Mouse (Mus musculus) cerebellum, postnatal 10 days (tissue): ENCODE data around the gene Wbp1.

ENCODE experiments used
- DNase-seq, 2 experiments: peaks; one replicate each; pipeline ENCODE4 v3.0.0; 2021; ENCODE audit warnings: mixed read lengths in 2 of 2

Gene Wbp1

DNA sequence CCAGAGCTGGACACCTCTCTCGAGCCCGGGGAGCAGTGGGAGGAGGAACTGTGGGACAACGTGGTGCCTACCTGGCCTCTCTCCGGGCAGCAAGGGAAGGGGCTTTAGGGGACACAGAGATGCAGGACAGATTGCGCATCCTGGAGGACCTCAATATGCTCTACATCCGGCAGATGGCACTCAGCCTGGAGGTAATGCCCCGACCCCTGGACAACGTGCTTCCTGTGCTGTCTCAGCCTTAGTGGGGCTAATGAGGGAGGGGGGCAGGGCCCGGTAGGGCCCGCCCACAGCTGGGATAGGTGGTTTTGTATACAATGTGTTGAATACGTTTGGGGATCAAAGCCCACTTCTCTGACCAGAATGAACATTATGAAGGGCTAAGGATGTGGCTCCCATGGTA lies 16.7 kb upstream of the Wbp1 start:
- DNase-seq: no peak

DNA sequence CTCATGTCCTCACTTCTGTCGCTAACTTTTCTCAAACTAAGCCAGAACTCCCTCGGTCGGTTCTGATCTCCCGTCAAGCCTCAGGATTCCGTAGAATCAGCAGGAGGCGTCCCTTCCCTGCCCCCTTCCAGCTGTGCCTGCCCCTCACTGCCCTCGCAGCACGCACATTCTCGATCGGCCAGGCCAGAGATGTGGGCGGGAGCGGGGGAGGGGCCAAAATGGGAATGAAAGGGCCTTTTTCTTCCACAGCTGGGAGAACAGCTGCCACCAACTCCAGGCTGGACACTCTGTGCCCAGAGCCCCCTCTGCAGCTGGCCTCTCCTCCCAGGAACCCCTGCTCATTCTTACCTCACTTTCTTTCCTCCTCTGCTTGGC lies 16.2 kb upstream of the Wbp1 start:
- DNase-seq: peak; percentile 59 to 75

DNA sequence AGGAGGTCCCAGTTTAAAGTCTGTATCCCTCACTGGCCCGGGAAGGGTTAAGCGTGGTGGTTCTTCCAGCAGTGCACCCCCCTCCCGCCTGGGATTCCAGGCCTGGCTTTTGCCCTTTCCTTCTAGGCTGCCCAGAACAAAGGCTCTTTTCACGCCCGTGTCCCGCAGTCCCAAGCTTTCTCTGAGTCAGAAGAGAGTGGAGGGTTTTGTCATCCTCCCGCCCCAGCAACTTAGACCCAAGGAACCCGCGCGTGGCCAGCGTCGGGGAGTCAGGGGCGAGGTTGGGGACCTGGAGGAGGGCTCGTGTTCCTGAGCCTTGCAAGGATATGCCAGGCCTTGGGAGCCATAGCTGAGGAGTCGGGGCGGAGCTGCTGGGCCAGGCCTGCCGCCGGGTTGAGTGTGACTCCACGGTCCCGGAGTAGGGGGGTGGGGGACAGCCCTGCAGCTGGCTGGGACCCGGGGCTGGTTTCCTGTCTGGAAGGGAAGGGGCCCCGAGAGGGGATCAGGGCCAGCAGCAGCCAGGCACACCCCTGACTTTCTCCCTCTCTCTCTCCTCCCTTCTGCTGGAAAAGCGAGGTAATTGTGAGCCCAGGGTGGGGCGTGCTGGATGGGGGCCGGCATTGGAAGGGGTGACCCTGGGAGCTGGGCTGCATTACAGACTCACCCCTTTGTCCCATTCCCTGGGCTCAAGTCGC lies 15.7 kb upstream of the Wbp1 start:
- peak; percentile 47 to 63 for DNase-seq

DNA sequence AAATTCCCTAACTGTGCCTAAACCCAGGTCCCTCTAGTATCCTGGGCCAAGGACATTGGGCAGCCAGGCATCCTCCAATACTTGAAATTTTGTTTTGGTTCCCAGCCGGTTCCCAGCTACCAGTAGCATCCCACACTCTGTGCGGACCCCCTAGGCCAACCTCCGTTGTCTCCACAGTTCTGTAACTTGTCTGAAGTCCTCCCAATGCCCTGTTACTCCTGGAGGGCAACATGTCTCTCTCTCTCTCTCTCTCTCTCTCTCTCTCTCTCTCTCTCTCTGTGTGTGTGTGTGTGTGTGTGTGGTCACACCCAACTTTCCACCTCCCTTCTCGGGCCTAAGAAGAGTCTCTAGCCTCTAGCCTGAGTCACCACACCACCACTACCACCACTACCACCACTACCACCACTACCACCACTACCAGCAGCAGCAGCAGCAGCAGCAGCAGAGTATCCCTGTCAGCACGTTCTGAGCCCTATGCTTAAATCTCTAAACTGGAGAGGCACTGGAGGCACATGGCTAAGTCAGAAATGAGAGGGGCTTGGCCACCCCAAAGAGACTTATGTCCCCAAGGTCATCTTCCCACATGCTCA lies 15.0 kb upstream of the Wbp1 start:
- no peak for DNase-seq

DNA sequence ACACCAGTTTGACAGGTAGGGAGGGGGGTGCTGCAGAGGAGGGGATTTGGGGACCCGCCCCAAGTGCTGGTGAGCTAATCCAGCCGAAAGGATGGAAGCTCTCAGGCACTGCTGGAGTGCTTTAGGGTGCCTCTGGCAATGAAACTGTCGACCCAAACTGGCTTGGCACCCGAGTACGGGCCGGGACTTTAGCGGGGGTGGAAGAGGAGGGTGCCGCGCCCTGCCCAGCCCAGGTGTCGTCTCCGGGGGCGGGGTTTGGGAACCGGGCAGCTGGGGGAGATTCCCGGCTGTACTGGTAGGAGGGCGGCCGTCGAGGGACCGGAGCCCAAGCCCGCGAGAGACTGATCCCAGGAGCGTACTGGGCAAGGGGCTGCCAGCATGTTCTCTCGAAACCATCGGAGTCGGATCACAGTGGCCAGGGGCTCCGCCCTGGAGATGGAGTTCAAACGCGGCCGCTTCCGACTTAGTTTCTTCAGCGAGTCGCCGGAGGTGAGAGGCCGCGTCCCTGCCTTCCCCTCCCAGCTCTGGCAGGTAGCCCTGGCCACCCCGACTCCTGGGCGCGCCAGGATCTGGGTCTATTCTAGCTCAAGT lies 14.3 kb upstream of the Wbp1 start:
- DNase-seq: no peak

DNA sequence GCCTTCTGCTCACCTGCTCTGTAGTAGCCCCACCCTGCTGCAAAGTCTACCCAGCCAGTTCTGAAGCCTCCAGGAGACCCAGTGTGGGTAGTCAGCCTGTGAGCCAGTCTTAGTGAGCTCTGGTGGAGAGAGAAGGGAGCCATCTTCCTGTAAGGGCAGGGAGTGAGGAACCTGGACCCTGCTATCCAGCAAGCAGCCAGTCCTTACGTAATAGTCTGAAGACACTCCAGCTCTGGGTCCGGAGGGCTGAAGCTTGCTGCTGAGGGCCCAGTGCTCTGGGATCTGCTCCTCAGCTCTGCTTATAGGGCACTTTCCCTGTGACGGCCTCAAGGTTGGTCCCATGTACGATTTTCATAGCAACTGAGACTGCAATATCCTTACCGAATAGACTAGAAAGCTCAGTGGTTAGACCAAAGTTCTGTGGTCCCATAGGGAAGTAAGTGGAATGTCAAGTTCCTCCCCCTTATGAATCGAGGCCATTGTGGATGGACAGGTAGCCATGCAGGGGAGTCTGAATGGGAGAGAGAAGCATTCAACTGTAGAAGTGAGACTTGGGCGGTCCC lies 13.7 kb upstream of the Wbp1 start, which contains the start of gene Rtkn:
Gene Rtkn, plus strand, starts transcription at position 513 of the 563 bp plus-strand sequence.
- DNase-seq: no peak

DNA sequence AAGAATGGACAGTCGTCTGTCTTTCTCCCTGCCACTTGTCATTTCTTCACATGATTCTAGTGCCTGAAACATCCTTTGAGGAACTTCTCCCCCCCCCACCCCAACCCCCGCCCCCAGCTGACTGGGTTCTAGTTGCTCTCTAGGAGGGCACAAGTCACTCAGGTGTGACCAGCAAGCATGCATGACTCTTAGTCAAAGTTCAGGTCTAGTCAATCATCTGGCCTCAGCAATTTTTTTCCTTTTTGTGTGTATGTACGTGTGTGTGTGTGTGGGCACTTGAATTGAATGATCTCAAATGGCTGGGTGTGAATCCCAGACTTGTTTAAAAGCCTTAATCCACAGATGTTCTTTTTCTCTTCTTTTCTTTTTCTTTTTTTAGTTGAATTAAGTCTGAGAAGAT lies 12.9 kb upstream of the Wbp1 start:
- no peak for DNase-seq

DNA sequence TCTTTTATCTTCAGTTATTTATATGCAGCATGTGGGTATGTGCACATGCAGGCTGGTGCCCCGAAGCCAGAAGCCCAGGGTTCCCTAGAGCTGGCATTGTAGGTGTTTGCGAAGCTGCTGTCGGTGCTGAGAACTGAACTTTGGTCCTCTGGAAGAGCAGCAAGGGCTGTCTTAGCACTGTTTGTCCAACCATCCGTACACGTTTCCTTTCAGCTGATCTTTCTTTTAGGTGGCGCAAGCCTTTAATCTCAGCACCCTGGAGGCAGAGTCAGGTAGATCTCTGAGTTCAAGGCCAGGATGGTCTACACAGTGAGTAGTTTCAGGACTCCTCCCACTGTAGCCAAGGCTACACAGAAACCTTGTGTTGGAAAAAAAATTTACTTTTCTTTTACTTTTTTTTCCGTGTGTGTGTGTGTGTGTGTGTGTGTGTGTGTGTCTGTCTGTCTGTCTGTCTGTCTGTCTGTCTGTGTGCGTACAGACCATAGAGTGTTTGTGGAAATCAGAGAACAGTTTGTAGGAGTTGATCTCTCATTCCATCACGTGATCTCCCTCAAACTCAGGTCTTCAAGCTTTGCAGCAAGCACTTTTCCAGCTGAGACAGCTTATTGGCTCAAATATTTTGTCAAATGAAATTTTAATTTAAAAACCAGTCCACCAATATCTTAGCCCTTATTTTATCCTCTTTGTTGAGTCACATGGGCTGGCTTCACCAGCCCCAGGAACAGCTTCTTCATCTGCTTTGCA lies 11.0 kb upstream of the Wbp1 start:
- DNase-seq: no peak

DNA sequence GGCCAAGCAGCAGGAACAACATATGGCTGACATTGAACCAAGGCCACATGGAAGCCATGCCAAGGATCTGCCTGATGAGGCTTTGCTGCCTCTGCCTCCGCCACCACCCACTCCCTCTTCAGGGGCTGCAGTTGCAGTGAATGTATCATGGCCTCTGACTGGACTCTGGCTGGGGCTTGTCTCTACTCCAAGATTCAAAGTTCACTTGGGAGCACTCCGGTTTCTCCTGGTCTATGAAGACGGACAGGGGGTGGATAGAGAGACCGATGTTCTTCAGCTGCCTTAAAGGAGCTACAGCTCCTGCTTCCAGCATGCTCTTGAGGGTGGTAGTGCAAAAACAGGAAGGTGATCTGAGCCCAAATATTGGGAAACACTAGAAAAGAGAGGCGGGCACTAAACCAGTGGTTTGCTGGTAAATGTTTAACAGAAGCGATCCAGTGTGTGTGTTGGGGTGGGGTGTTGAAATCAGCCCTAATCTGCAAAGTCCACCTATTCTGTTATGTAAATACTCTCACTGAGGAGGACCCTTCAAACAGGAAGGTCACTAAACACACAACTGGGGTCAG lies 10.2 kb upstream of the Wbp1 start:
- peak; percentile 64 to 66 for DNase-seq

DNA sequence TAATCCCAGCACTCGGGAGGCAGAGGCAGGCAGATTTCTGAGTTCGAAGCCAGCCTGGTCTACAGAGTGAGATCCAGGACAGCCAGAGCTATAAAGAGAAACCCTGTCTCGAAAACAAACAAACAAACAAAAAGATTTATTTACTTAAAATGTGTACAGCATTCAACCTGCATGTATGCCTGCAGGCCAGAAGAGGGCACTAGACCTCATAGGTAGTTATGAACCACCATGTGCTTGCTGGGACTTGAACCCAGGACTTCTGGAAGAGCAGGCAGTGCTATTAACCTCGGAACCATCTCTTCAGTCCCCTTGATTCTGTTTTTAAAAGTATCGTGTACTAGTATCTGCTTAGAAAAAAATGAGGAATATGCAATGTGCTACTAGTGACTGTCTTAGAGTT lies 6.1 kb upstream of the Wbp1 start:
- no peak for DNase-seq

DNA sequence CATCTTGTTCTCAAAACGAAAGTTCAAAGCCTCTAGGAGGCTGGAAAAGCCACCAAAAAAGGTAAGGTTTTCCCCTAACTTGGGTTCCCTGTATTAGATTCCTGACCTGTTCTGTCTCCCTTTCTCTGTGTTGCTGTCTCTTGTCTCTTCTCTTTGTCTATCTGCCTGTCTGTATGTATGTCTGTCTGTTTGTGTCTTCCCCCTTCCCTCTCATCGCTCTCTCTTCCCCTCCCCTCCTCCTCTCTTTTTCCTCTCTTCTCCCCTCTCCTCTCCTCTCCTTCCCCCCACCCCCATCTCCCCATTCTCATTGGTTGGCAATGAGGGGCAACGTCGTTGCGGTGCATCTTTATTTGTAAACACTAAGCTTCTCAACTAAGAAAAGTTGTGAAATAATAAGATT lies 4.0 kb upstream of the Wbp1 start, which contains the start of gene Ino80b:
Gene Ino80b, minus strand, starts transcription at position 101 of the 400 bp plus-strand sequence.
- no peak for DNase-seq

DNA sequence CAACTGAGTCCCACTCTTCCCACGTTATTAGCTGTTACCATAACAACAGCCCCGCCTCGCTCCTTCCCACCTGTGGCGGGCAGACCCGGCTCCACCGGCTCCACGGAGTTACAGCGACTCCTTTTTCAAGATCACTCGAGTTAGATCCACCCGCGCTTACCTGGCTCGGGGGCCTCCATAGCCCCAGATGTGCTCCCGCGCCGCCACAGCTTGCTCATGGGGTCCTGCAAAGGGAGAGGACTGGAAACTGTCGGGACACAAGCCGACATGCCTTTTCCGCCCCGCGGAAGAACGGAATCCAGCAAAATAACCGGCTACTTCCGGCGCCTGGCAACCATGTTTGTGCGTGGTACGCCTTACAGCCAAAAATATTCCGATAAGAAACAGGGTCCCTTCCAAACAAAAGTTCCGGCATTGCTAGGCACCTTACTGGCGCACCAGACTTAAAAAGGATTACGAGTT lies 3.5 kb upstream of the Wbp1 start:
- peak; percentile 92 to 95 for DNase-seq

DNA sequence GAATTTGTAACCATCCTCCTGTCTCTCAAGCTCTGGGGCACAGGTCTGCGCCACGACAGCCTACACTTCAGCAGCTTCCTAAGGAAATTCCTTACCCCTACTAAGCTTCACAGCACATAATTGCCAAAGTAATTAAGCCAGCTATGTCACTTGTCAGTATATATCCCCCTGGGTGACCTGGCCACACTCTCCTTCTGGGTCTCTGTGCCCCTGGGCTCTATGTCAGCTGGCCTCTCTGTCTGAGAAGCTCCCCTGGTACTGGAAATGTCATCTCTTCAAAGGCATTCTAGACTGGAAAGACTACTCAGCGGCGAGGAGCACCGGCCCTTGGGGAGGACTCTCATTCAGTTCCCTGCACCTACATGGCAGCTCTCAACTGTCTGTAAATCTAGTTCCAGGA lies 1.6 kb upstream of the Wbp1 start:
- no peak for DNase-seq

DNA sequence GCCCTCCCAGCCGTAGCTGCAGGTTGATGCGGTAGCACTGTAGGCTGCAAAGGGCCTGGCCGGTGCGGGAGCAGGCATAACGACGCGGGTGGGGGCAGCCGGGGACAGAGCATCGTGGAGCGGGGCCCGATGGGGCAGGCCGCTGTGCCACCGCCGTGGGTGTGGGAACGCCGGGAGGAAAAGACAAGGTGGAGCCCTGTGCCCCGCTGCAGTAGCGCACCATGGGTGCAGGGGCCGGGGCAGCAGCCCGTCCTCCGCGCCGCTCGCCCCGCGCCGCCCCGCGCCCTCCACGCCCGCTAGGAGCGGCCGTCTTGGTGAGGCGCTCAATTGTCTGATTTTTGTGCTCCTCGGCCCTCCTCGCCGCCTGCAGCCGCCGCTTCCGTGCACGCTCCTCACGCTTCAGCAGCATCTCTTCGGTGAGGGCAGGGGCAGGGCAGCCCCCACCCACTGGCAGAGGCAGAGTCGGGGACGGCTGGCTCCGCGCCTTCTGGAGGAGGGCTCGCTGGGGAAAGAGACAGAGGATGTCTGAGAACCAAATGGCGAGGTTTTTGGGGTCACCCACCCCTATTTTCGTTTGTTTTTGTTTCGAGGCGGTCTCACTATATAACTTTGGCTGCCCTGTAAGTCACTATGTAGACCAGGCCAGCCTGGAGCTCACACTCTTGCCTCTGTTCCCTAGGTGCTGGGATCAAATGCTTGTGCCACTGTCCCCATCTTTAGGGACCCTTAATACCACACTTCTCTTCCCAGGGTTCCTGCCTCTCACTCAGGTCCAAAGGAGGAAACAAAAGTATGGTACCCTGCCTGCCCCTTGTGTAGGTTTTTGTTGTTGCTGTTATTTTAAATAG lies 728 bp upstream of the Wbp1 start:
- peak; percentile 73 to 76 for DNase-seq

DNA sequence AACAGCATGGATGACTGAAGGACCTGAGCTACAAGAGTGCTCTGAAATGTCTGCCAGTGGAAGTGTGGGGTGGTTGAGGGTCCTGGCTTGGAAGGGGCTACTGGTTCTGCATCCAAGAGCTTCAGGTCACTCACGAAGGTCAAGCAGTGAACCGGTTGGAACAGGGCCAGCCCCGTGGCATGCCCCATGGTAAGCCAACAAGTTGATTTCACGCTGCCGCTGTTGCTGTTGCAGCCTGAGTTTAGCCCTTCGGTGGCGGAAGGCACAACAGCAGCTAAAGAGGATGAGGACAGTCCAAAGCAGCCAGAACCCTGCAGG lies 1.7 kb downstream of the Wbp1 start:
- peak; percentile 58 to 60 for DNase-seq

DNA sequence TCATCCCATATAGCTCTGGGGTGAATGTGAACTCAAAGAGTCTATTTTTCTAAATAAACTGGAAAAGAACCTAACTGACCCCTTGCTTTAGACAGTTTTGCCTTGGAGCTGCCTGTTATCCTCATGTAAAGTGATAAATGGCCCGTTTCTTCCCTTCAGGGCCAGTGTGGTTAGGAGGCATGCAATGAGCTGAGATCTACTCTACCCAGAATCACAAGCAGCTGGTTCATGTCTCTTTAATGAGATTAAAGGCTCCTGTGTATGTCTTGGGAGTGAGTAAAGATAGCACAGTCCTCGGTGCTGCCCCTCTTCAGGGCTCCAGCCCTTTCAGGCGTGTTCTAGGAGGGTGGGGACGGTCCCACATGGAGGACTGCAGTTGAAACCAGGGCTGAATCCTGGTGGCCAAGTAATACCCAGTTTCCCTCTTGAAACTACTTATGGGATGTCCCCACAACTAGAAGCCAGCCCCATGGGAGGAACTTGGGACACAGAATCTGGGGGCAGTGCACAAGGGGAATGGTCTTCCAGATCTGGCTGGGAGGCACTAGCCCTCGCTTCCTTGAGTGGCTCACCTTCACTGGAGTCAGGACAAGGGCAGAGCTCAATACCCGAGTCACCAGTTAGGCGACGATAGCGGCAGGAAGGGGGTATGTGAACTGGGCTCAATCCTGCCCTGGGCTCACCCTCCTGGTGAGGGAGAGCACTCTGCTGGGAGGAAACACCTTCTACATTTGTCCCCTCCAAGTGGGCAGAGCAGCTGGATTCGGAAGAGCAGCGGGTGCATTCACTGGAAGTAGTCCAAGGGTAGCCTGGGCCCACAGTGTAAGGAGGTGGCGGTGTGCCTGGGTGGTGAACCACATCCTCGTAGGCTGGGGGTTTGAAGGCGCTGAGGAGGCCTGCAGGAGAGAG lies 2.3 kb downstream of the Wbp1 start:
- peak in 1 of 2 experiments; percentile 23 for DNase-seq

DNA sequence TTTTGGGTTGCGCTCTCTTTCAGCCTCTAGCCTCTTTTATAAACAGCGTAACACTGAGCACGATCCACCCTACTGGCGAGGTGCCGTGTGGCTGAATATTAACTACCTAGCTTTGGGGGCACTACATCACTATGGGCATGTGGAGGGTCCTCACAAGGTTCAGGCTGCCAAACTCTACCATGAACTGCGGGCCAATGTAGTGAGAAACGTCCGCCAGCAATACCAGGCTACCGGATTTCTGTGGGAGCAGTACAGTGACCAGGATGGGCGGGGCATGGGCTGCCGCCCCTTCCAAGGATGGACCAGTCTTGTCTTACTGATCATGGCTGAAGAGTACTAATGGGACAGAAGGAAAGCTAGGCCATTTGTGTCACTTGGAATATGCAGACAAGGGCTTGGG lies 3.0 kb downstream of the Wbp1 start:
- DNase-seq: no peak

DNA sequence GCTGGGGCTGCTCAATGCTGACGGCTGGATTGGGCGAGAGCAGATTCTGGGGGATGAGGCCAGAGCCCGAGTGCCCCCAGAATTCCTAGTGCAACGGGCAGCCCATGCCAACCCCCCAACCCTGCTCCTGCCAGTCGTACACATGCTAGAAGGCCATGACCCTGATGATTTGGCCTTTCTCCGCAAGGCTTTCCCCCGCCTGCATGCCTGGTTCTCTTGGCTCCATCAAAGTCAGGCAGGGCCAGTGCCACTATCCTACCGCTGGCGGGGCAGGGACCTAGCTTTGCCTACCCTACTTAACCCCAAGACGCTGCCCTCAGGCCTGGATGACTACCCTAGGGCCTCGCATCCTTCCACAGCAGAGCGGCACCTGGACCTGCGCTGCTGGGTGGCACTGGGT lies 3.7 kb downstream of the Wbp1 start:
- DNase-seq: no peak

DNA sequence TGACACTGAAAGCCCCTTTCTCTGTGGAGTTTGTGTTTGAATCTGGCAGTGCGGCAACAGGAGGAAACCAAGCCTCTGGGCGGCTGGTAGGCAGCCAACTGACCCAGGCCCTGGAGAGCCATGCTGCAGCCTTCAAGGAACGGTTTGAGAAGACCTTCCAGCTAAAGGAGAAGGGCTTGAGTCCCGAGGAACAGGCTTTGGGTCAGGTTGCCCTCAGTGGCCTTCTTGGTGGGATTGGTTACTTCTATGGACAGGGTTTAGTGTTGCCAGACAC lies 4.3 kb downstream of the Wbp1 start:
- DNase-seq: peak in 1 of 2 experiments; percentile 20

DNA sequence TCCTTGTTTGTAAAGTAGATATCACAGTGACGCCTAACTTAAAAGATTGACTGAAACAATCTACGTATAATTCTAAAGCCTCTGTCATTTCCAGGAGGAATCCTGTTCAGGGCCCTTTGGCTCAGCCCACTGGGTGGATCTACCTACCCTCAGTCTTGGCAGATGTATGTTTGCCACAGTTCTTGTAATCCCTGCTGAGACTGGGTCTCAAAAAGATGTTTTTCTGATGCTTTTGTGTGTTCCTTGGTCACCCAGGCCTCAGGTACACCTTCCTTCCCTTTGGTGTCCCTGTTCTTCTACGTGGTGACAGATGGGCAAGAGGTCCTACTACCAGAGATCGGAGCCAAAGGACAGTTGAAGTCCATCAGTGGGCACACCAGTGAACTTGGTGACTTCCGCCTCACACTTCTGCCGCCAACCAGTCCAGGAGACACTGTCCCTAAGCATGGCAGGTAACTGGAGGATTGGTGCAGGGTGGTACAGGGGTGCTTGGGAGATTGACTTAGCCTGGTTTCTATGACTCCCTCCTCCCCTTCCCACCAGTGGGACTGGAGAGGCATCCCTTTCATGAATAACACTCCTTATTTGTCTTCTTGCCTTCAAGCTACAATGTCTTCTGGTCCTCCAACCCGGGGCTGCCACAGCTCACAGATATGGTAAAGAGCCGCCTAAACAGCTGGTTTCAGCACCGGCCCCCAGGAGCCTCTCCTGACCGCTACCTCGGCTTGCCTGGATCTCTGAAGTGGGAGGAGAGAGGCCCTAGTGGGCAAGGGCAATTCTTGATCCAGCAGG lies 4.8 kb downstream of the Wbp1 start:
- no peak for DNase-seq
